Mouse (Mus musculus) lung, postnatal 25 days (tissue): ENCODE results near the gene C87499.

Experiments
- DNase-seq: peaks from one replicate; pipeline ENCODE4 v3.0.0; 2022; ENCODE audit warnings: low spot score

The C87499 gene

GRCm38 (mm10) chr4:88634311-88634710 lies at the start of gene C87499:
Gene C87499, minus strand, starts transcription at chr4:88634411.
- no peak for DNase-seq

GRCm38 (mm10) chr4:88683812-88684211 lies 49.6 kb upstream of the C87499 start, which contains the start of gene Ifna2:
Gene Ifna2, minus strand, starts transcription at chr4:88683912.
- no peak for DNase-seq

- no peak for DNase-seq
Observed at GRCm38 (mm10) chr4:88681353-88681752, 47.1 kb upstream of the C87499 start.

GRCm38 (mm10) chr4:88680362-88680761 lies 46.2 kb upstream of the C87499 start:
- DNase-seq: no peak

- no peak for DNase-seq
Observed at GRCm38 (mm10) chr4:88676824-88677223, 42.6 kb upstream of the C87499 start, which contains the start of gene Ifna16. Gene Ifna16, minus strand, starts transcription at chr4:88676924.

- DNase-seq: no peak
Observed at GRCm38 (mm10) chr4:88655461-88655860, 21.2 kb upstream of the C87499 start.

- DNase-seq: no peak
Observed at GRCm38 (mm10) chr4:88653644-88654043, 19.4 kb upstream of the C87499 start.

- no peak for DNase-seq
Observed at GRCm38 (mm10) chr4:88644359-88644758, 10.1 kb upstream of the C87499 start, which contains the start of gene Ifna13. Gene Ifna13, minus strand, starts transcription at chr4:88644459.

- no peak for DNase-seq
Observed at GRCm38 (mm10) chr4:88642526-88642925, 8.3 kb upstream of the C87499 start.

GRCm38 (mm10) chr4:88641077-88641831 lies 7.0 kb upstream of the C87499 start:
- peak; percentile 93 for DNase-seq

GRCm38 (mm10) chr4:88640704-88641076 lies 6.5 kb upstream of the C87499 start:
- no peak for DNase-seq

- DNase-seq: no peak
Observed at GRCm38 (mm10) chr4:88603276-88603675, 30.9 kb downstream of the C87499 start, which contains the start of gene Ifna12. Gene Ifna12, minus strand, starts transcription at chr4:88603376.

- DNase-seq: no peak
Observed at GRCm38 (mm10) chr4:88592285-88592684, 41.9 kb downstream of the C87499 start, which contains the start of gene Ifna9. Gene Ifna9, minus strand, starts transcription at chr4:88592385.
